Mouse (Mus musculus) midbrain, embryonic 16.5 days (tissue): ENCODE measurements around the gene Ccdc182. TPM values are rescaled to one million over a fixed set of nuclear protein-coding genes. Genes with fewer than 3 reads are reported as not detected.

ENCODE experiments used
- ATAC-seq: fragments of 200-750 bp; cut with Nextera tagmentation; 2 replicates; pipeline ENCODE4 v1.8.0; 2017; ENCODE audit warnings: moderate TSS enrichment
- H3K27ac ChIP-seq: fragments of 300-500 bp; sonication (generic); 2 replicates; pipeline ENCODE4 v1.5.1; 2014; ENCODE audit warnings: mild to moderate bottlenecking, low read length, mixed read lengths
- H3K27me3 ChIP-seq: fragments of 300-500 bp; sonication (generic); 2 replicates; pipeline ENCODE4 v1.6.1; 2014; ENCODE audit warnings: low read depth, low read length, mixed read lengths; ENCODE audit not compliant: control insufficient read depth, insufficient read depth
- H3K36me3 ChIP-seq: fragments of 300-500 bp; sonication (generic); 2 replicates; pipeline ENCODE4 v1.6.1; 2014; ENCODE audit warnings: mild to moderate bottlenecking, low read length, moderate library complexity, mixed read lengths; ENCODE audit not compliant: control insufficient read depth, insufficient read depth
- H3K4me1 ChIP-seq: fragments of 300-500 bp; sonication (generic); 2 replicates; pipeline ENCODE4 v1.6.1; 2014; ENCODE audit warnings: mild to moderate bottlenecking, low read length, mixed read lengths; ENCODE audit not compliant: control insufficient read depth, insufficient read depth
- H3K4me2 ChIP-seq: fragments of 300-500 bp; sonication (generic); 2 replicates; pipeline ENCODE4 v1.6.1; 2014; ENCODE audit warnings: mild to moderate bottlenecking, low read length, mixed read lengths
- H3K4me3 ChIP-seq: fragments of 300-500 bp; sonication (generic); 2 replicates; pipeline ENCODE4 v1.5.1; 2014; ENCODE audit warnings: low read depth, mild to moderate bottlenecking, low read length, moderate library complexity, mixed read lengths
- H3K9ac ChIP-seq: fragments of 300-500 bp; sonication (generic); 2 replicates; pipeline ENCODE4 v1.6.1; 2014; ENCODE audit warnings: low read depth, low read length, mixed read lengths
- H3K9me3 ChIP-seq: fragments of 300-500 bp; sonication (generic); replicated peaks from 2 replicates; pipeline ENCODE4 v1.6.1; 2014; ENCODE audit warnings: mild to moderate bottlenecking, low read length, mixed read lengths; ENCODE audit not compliant: control insufficient read depth, poor library complexity, severe bottlenecking
- WGBS: fragments of 180-500 bp; shearing (Covaris S2); extraction: QIAGEN DNeasy Blood & Tissue Kit; methylation state at CpG from one replicate; pipeline ENCODE4 v1.1.7; 2014; 5-methylcytosine and 5-hydroxymethylcytosine counted together
- polyA plus RNA-seq: library from polyadenylated mRNA; unstranded; fragments of >200 nt; fragmentation: Nextera tagmentation; extraction: Ambion mirVana; gene quantifications from 2 replicates; pipeline ENCODE4 v1.2.1, GENCODE M21; 2015

Gene Ccdc182
- polyA plus RNA-seq, 1 experiment from 2014 or later, result not detected

- peaks cover 10% of the 10 kb centered on the region; the same call in 1 of the 2 replicates for H3K4me1 ChIP-seq
- no peak overlapping the region for H3K4me2 ChIP-seq
- H3K4me3 ChIP-seq, result no peak overlapping the region
- H3K27ac ChIP-seq, result no peak overlapping the region
- H3K9ac ChIP-seq, result no peak overlapping the region
- H3K36me3 ChIP-seq, result no peaks in the 10 kb centered on the region
- WGBS, result 51% methylated on average over 11 of the region's 11 CpGs
- H3K9me3 ChIP-seq, result no peaks in the 10 kb centered on the region
- ATAC-seq, result peak; percentile 42; the same call in 1 of the 2 replicates
- no peaks in the 10 kb centered on the region for H3K27me3 ChIP-seq
Measured at GRCm38 (mm10) chr11:88330799-88331198, 36.9 kb downstream of the Ccdc182 start.

- peaks cover 10% of the 10 kb centered on the region; the same call in 1 of the 2 replicates for H3K4me1 ChIP-seq
- H3K27me3 ChIP-seq, result no peaks in the 10 kb centered on the region
- no peak overlapping the region for H3K27ac ChIP-seq
- no peak for ATAC-seq
- no peak overlapping the region for H3K4me3 ChIP-seq
- no peak overlapping the region for H3K9ac ChIP-seq
- H3K9me3 ChIP-seq, result no peaks in the 10 kb centered on the region
- WGBS, result 89% methylated on average over 8 of the region's 8 CpGs
- H3K4me2 ChIP-seq, result no peak overlapping the region
- no peaks in the 10 kb centered on the region for H3K36me3 ChIP-seq
Measured at GRCm38 (mm10) chr11:88331722-88332121, 37.9 kb downstream of the Ccdc182 start.

- no peak overlapping the region for H3K27ac ChIP-seq
- H3K36me3 ChIP-seq, result no peaks in the 10 kb centered on the region
- no peak overlapping the region for H3K4me2 ChIP-seq
- H3K27me3 ChIP-seq, result no peaks in the 10 kb centered on the region
- no peaks in the 10 kb centered on the region for H3K9me3 ChIP-seq
- WGBS, result 77% methylated on average over 8 of the region's 8 CpGs
- no peak for ATAC-seq
- H3K4me1 ChIP-seq, result peaks cover 7% of the 10 kb centered on the region; the same call in 1 of the 2 replicates
- H3K4me3 ChIP-seq, result no peak overlapping the region
- H3K9ac ChIP-seq, result no peak overlapping the region
Measured at GRCm38 (mm10) chr11:88332309-88332934, 38.6 kb downstream of the Ccdc182 start.

DNA sequence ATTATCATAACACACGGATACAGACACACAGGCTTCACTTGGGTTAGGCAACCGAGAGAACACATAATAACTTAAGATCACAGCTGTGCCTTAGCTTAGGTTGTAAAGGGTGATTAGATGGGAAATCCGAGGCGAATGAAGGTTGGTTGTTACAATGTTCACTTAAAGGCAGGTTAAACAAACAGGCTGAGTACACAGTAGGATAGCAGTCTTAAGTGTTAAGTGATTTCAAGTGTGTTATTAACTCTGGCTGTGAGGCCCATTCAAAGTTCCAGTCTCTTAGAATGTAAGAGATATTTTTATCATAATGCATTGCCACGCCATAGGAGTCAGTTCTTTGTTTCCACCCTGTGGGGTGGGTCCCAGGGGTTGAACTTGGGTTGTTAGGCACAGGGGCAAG, 41.0 kb downstream of the Ccdc182 start:
- 18% methylated on average over 5 of the region's 5 CpGs for WGBS
- no peak overlapping the region for H3K27ac ChIP-seq
- H3K36me3 ChIP-seq, result no peaks in the 10 kb centered on the region

GRCm38 (mm10) chr11:88337926-88338325, 44.1 kb downstream of the Ccdc182 start:
- Histone ChIP-seq H3K4me1 (peaks cover 3% of the 10 kb centered on the region; the same call in 1 of the 2 replicates), H3K9me3 (no peaks in the 10 kb centered on the region), H3K27me3 (no peaks in the 10 kb centered on the region), H3K27ac (no peak overlapping the region), H3K36me3 (no peaks in the 10 kb centered on the region), H3K4me2 (no peak overlapping the region), H3K4me3 (no peak overlapping the region), H3K9ac (no peak overlapping the region)
- WGBS, result 99% methylated on average over 3 of the region's 3 CpGs
- ATAC-seq, result no peak

More for the DNA sequence above, 41.0 kb downstream of the Ccdc182 start:
- Histone ChIP-seq H3K4me1 (peaks cover 7% of the 10 kb centered on the region; the same call in 1 of the 2 replicates), H3K27me3 (no peaks in the 10 kb centered on the region), H3K9me3 (no peaks in the 10 kb centered on the region), H3K9ac (no peak overlapping the region), H3K4me2 (no peak overlapping the region), H3K4me3 (no peak overlapping the region)
- ATAC-seq, result no peak

Other genes starting within 250 kb of the Ccdc182 start
- gene Srsf1, start 246.7 kb upstream of the Ccdc182 start, polyA plus RNA-seq, result 200 and 230 TPM in 2 replicates
- 39.5 and 47.4 TPM in 2 replicates for gene Vezf1, start 225.8 kb upstream of the Ccdc182 start, polyA plus RNA-seq
- 46.1 and 54.7 TPM in 2 replicates for gene Cuedc1, start 196.0 kb upstream of the Ccdc182 start, polyA plus RNA-seq
- 65.4 and 66.9 TPM in 2 replicates for gene Mrps23, start 89.7 kb upstream of the Ccdc182 start, polyA plus RNA-seq